Mouse (Mus musculus) heart, adult 11 months (tissue): ENCODE results near the gene Cracr2a.

Experiments
- DNase-seq: peaks from one replicate; pipeline ENCODE4 v3.0.0; 2022

The Cracr2a gene

DNA sequence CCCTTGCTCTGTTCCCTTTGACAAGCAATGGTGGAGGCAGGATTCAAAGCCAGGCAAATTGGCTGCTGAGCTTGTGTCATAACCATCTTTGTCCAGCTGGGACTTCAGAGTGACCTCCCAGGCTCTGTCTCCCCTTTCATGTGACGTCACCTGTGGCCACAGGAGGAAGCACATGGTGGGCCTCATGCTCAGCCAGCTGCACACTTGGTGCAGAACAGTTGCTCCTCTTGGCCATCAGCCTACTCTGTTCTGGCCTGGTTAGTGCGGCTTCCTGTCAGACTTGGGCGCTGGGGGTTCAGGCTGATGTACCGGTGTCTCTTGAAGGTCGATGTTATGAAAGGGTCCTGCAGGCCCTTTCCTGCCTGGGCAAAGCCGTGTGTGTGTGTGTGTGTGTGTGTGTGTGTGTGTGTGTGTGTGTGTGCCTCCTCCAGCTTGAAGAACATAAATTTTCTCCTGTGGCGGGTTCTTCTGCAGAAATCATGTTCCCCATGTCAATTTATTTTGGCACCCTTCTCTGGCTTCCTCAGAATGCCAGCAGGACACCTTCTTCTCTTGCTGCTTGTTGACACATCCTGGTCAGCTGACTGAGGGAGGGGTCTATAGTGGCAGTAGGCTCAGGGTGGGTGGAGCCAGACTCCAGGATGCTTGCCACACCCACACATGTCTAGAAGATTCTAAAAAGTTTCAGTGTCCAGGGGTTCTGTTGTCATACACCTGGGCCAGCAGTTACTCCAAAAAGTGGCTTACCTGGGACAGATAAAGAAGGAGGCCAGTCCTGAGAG, 5.0 kb downstream of the Cracr2a start:
- peak; percentile 99 for DNase-seq

DNA sequence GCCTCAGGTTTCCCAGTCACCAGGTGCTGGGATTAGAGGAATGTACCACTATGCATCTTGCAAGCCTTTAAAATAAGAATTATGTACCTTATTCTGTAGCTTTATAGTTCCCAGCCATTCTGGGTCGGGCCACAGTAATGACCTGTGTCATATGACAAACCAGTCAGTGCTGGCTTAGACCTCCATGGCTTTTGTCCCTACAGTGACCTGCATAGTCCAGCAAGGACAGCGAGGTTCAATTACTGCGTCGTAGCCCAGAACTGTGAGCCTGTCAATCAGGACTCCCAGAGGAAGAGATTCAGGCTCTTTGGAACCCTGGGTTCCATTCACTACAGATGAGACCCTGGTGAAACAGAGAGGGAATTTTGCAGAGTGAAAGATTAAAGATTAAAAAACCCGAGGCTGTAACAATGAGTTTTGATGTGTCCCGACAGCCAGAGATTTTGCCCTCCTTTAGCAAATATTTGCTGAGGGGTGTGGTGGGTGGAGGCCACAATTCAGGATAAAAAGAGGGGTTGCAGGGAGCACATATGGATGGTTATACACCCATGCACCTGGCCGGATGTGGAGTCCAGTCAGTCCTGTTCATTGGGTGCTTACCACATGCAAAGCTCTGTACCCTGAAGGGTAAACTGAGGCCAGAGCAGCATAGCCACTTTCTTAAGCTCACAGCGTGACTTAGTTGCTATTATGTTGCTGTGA, 10.9 kb downstream of the Cracr2a start:
- DNase-seq: no peak

DNA sequence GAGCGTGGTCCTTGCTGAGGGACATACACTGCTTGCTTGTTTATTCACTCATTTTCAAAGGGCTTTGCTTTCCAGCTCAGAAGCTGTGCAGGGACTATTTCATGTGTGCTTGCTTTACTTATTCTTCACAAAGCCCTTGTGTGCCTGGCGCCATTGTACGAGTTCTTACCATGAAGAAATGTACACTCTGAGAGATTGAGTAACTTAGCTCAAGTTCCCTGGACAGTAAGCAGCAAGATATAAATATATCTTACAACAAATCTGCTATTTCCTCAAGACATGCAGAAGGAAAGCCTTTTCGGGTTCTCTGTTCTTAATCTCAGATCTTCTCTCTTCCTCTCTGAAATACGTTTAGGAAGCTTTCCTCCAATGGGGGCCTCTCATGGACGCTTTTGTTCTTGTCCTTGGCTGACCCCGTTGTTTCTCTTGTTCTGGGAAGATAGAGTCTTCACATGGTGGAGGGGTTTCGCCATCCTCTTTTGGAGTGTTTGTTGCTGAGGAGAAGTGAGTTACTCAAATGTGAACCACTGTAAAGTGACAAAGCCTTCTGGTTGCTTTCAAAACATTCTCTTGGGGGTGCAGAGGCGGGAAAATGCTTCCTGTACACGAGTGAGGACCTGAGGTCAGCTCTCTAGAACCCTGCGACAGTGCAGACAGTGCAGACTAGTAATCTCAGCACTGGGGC, 12.8 kb downstream of the Cracr2a start:
- DNase-seq: peak; percentile 92

DNA sequence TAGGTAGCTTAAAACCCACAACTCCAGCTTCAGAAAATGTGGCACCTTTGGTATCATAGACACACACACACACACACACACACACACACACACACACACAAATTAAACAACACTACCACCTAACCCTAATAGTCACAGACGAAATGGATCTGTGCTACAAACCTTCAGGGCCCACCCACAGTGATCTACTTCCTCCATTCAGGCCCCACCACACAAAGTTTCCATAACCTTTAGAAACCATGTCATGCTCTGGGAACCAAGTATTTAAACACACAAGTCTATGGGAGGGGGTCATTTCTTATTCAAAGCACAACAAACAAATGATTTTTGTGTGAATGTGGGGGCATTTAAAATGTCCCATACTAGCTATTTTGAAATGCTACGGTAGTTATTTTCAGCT, 14.1 kb downstream of the Cracr2a start:
- DNase-seq: no peak

DNA sequence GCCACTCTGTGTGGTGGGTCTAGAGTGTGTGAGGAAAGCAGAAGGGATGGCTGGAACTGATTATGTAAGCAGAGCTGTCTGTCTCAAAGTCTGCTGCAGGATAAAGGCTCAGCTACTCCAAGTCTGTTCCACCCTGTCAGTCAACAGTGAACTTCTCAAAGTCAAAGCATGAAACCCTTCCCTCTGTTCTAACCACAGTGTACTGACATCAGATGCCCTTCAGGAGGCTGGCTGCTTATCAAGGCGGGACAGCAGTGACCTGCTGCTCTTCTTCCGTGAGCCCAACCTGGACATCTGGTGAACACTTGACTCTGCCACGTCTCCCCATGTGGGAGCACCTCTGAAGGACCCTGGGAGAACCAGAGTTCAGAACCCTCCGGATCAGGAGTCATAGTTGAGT, 16.6 kb downstream of the Cracr2a start:
- DNase-seq: no peak

DNA sequence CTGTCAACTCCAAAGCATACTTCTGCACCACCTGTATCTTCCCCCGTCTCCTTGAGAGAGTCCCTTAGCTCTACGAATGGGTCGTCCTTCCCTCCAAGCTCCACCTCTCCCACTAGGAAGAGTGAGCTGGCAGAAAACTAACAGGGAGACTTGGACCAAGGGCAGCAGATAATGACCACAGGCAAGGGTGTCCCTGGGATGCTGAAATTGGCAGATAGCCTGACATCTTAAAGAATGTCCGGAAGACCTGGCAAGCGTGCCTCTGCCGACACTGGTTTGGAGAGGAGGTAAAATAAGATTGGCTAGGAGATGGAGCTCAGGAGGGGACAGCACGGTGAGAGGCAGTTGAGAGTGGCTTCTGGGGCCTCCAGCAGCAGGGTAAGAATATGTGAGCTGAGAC, 17.2 kb downstream of the Cracr2a start:
- DNase-seq: no peak

DNA sequence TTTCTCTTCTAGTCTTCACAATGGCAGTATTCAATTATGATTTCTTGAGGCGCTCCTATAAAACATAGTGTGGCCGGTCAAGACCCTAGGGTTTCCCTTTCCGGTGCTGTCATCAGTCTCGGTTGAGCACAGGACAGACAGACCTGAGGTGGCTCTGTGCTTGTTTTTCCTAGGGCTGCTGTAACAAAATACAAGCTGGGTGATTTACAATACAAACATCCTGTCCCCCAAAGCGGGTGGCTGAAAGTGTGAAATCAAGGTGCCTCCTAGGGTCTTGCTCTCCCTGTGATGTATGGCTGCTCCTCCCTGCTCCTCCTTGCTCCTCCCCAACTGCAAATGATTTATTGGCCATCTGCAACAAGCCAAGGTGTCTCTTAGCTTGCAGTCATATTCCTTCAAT, 17.7 kb downstream of the Cracr2a start:
- no peak for DNase-seq

DNA sequence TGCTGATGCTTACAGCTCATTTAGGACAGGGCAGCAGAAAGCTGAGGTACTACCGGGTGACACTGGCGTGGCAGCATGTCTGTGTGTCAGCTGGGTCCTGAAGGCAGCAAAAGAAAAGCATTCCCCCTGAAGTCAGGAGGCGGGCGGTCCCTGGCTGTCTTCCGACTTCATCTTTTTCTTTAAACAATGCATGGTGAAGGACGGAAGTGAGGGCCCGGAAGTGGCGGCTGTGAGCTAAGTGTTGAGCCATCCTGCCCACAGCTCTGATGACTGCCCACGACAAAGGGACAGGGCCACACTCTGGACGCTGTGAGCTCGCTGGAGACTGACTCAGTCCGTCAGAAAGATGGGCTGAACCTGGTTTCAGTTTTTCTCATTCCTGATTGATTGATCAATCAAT, 20.8 kb downstream of the Cracr2a start:
- DNase-seq: peak; percentile 90

DNA sequence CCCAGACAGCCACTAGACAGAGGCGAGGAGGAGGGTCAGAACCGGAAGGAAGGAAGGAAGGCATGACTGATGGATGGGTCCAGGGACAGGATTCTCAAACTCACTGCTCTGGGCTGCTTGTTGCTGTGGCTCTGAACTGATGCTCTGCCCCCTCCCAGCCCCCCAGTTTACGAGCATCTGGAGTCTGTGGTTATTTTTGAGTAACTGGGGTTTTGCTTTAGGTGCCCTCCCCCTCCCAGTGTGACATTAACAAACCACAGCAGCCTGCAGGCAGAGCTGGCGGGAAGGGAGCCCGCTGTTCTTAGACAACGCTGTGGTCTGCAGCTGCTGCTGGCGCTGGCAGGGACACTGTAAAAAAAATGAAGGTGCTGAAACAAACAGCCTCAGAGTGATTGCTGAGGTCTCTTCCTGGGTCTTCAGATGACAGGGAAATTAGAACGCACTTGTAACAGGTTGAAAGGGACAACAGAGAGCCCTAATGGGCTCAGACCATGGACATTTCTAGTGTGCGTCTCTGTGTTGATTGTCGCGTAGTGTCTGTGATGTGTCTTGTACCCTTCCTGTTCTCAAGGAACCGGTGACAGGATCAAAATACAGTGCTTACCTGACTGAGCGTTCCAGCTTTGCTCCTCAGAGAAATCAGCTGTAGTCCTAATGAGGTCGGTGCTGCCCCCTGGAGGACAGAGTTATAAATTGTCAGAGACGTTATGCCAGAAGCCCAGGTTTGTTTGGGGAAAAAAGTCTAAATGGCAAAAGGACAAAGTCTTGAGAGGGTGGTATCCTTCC, 21.4 kb downstream of the Cracr2a start:
- DNase-seq: peak; percentile 92

DNA sequence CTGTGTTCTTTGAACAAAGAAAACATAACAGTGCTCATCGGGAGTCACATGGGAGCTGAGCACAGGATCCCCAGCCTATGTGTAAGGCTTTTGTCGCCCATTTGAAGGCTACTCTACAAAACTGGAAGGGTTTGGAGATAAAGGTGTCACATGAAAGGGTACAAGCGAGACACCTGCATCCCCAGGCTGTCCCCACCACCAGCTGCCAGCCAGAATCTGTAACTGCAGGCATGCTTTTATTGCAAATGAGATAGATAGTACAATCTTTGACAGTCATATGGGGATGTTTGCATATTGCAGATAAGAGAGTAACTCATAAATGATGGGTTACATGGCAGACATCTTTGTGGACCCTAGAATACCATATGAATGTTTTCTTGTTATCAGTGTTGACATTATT, 30.3 kb downstream of the Cracr2a start:
- no peak for DNase-seq

DNA sequence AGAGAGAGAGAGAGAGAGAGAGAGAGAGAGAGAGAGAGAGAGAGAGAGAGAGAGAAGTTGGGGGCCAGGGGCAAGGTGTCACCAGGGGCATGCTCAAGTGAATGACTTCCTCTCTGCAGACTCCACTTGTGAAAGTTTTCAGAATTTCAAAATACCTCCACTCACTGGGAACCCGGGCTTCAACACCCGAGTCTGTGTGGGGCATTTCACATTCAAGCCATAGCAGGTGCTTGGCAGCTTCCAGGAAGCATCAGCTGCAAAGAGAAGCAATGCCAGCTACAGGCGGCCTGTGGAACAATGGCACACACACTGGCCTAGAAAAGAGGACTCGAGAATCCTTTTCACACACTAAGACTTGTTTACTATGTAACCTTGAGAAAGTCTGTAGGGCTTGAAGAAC, 32.3 kb downstream of the Cracr2a start:
- no peak for DNase-seq

DNA sequence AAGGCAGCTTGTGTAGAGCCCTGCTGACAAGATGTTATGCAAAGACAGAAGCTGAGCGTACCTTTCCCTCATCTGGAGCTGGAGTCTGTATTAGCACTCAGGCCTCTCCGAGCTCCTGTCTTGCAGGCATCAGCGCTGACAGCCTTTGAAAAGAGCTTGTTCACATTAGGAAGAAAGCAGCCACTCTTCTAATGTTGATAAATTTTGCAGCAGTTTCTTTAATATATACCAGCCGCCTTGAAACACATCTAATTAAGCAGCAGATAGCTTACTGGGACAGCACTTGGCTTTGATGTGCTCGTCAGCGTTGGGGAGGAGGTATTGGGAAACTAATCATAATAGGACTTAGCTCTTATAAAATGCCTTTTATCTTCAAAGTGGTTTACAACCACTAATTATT, 38.1 kb downstream of the Cracr2a start:
- no peak for DNase-seq

DNA sequence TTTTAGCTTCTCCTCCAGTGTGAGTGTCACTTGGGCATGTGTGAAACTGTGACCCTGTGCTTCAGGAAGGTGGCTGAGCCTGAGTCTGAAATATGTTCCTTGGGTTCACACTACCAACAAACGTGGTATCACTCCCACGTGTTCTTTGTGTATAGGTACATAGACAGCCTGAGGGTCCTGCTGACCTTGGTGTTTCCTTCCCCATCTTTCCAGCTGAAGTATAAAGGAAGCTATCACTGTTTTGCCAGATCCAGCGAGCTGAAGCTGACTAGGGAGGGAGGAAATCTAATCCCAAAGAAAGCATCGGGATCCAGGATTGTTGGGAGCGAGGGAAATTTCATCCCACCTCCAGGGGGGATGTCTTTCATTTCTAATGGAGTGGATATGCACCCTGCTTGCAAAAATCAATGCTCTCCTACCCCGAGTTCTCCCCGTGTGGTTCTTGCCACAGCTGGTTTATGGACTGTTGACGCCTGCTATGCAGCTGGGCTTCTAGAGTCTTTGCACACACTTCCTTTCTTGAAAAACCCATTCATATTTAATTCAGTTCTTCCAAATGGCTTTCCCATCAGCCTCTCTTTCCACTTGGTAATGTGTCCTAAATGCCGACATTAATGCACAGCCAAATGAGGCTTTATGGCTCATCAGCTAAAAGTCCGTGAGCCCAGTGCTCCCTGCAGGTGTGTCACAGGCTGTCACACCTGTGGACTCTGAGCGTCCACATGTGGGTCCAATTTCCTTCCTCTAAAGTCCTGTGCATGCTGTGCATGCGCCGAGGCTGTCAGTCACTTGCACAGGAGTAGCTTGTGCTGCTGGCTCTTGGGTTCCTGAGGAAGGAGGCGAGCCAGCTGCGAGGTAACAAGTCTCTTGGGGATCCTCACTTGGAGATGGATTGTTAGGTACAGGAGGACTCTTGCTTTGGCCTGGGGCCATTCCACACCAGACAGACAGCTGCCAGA, 44.2 kb downstream of the Cracr2a start:
- DNase-seq: no peak

DNA sequence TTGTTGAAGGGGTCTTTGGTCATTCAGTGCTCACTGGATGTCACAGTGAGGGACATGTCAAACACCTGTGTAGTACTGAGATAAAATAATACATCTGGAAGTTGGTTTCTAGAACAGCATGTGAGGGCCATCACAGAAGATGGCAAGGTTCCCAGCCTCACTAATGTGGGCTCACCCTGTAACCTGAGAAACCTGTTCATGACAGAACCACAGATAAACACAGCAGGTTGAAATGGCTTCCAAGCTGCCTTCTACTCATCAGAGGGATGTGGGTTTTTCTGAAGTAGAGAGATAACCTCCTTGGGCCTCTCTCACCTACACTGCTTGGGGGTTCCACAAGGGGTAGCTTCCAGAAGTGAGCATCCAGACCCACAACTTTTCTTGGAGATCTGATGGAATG, 48.5 kb downstream of the Cracr2a start:
- no peak for DNase-seq

DNA sequence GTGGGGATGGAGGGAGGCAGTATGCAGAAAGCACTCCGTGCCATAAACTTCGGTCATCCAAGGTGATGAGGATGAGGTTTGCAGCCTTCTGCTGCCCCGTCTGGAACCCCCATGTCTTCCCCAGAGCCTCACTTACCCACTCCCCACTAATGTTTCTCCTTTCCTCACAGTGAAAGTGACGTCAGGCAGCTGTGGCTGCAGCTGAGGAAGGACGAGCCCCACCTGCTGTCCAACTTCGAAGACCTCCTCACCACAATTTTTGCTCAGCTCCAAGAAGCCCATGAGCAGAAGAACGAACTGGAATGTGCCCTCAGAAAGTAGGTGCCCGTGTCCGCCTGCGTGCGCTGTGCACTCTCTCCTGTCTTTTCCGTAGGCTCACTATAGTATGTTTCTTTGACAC, 50.1 kb downstream of the Cracr2a start:
- DNase-seq: no peak

DNA sequence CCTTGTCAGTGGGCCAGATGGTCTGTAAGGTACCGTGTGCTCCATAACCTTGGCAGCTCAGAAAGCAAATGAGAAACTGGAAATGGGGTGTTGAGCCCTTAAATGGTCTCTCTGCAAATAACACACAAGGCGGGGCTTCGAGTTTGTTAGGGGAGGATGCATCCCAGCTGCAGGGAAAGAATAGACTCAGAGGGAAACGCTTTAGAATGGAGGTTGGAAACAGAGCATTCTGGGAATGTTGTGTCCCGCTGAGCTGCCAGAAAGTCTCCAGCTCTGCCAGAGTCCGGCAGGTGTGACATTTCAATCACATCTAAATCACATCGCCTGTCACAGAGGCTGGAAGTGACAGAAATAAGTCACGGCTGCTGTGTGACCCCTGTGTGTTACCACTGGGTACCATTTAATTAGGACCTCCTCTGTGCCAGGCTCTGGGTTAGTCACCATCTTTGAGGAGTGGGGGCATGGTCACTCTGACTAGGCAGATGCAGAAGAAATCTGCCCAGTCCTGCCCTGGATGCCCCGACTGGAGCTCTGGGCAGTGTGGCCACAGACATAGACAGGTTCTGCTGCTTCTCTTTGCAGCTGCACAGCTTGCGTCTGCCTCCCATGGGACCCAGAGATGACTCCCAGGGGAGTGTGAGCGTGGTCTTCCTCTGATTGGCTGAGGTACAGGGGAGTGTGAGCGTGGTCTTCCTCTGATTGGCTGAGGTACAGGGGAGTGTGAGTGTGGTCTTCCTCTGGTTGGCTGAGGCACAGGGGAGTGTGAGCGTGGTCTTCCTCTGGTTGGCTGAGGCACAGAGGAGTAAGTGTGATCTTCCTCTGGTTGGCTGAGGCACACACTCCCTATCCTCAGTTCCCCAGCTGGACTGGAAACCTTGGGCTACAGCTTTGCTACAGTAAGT, 53.2 kb downstream of the Cracr2a start:
- DNase-seq: peak; percentile 92

DNA sequence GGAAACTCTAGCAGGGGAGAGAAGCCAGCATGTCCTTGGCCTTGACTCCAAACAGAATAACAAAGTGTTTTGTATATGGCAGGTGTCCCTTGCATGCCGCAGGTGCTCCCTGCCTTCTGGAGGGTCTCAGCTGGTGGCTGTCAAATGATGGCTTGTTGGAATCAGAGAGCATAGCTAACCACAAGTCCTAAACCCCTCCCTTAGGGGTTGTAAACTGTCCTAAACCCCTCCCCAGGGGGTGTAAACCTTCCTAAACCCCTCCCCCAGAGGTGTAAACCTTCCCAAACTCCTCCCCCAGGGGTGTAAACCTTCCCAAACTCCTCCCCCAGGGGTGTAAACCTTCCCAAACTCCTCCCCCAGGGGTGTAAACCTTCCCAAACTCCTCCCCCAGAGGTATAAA, 55.5 kb downstream of the Cracr2a start:
- DNase-seq: no peak

DNA sequence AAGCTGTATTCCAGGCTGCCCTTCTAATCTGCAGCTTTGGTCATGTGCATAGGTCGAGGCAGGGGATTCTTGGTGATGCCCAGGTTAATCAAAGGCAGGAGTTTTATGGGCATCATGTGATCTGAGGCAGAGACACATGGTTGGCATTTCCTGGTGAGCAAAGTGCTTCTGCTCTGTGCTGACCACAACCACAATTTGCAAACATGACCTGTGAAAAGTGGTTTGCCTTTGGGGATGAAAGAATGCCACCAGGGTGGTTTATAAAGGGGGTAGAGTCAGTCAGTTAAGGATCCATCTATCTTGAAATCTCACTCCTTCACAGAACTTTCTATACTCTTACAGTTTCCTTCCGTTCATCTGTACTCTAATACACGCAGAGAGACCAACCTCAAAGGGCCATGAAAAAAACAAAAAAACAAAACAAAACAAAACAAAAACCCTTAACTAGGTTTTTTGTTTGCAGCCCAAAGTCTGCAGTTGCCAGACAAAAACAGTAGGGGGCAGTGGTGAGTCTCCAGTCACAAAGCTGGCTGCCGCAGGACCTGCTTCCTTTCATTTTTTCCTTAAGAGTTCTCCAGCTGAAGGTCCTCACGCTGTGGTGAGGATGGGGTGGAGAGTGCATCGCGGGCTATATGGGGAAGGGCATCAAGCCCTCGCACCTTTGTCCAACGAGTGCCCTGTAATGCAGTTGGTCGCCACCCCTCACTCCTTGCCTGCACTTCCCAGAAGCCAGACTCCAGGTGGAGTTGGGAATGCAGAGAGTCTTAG, 56.3 kb downstream of the Cracr2a start:
- DNase-seq: no peak

DNA sequence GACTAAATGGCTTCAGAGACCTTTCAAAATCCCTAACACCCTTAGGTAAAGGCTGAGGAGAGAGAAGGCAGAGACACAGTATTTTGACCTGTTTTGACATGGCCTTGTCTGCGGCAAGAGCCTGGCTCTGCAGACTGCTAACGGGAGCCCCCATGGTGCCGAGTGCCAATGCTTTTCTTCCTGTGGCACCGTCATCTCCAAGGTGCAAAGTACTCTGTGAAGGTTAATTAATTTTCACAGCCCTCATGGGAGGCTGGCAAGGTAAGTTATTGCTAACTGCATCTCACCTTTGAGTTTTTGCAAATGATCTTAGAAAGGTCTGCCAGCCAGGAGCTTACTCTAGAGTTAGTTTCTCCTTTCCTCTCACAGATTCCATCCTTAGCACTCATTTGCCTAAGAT, 57.5 kb downstream of the Cracr2a start:
- DNase-seq: no peak

DNA sequence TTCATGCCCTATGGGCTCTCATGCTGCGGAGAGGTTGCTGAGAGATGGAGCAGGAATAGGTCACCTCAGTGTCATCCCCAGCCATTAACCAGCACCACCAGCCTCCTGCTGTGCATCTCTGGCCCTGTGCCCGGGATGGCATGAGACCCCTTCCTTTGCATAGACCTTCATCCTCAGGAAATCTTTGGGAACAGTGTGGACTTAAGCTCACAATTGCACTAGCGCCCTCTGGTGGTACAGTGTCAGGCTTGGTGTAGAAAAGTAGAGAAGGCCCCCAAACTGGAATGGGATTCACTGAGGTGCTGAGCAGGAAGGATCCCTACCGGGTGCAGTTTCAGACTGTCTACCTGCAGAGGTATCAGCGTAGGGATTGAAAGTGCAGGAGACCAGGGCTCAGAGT, 64.0 kb downstream of the Cracr2a start:
- DNase-seq: peak; percentile 93
